Mouse (Mus musculus): Measurements from ENCODE around the gene Rbfox1.

DNA sequence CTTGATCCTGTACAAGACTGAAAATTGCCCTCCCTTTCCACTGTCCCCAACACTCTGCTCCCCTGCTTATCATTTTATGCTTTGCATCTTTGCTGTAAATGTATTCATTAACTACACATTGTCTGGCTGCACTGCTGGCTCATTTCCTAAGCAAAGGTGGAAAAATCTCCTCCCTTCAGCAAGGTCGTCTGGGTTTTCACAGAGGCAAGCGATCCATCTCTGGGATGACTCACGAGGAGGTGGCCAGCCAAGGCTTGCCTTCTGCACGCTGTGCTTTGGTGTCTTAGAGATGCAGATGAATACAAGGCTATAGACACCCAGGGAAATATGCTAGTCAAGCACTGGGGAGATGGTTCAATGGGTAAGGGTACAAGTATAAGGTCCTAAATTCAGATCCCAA lies 264.2 kb downstream of the Rbfox1 start:
- no peak for TF ChIP-seq FOSL1 (IDR thresholded peaks at IDR 0.05; ENCODE audit: insufficient read depth, low read length, poor library complexity, severe bottlenecking)
- no peak for TF ChIP-seq CTCF (IDR thresholded peaks at IDR 0.05; ENCODE audit: control insufficient read depth, insufficient read depth, insufficient read length)

Measured in C2C12 (cell line).